Mouse (Mus musculus) kidney, embryonic 16.5 days (tissue): ENCODE data around the gene Zer1. TPM values are rescaled to one million over a fixed set of nuclear protein-coding genes. Genes with fewer than 3 reads are reported as not detected.
A peak's percentile ranks its signal among the peaks of the same experiment; 100 is the strongest.

Experiments
- ATAC-seq: fragments of 200-750 bp; cut with Nextera tagmentation; 2 replicates; pipeline ENCODE4 v1.8.0; 2017; ENCODE audit warnings: moderate TSS enrichment; ENCODE audit not compliant: low FRiP score, low TSS enrichment
- H3K27ac ChIP-seq: fragments of 300-500 bp; sonication (generic); 2 replicates; pipeline ENCODE4 v1.5.1; 2014; ENCODE audit warnings: low read length
- H3K27me3 ChIP-seq: fragments of 300-500 bp; sonication (generic); 2 replicates; pipeline ENCODE4 v1.6.1; 2014; ENCODE audit warnings: low read length, control low read depth, mixed read lengths; ENCODE audit not compliant: insufficient read depth
- H3K36me3 ChIP-seq: fragments of 300-500 bp; sonication (generic); 2 replicates; pipeline ENCODE4 v1.6.1; 2014; ENCODE audit warnings: low read length, control low read depth, mixed read lengths; ENCODE audit not compliant: insufficient read depth
- H3K4me1 ChIP-seq: fragments of 300-500 bp; sonication (generic); 2 replicates; pipeline ENCODE4 v1.6.1; 2014; ENCODE audit warnings: low read length, control low read depth, mixed read lengths; ENCODE audit not compliant: insufficient read depth
- H3K4me2 ChIP-seq: fragments of 300-500 bp; sonication (generic); replicated peaks from 2 replicates; pipeline ENCODE4 v1.6.1; 2014; ENCODE audit warnings: low read depth, low read length
- H3K4me3 ChIP-seq: fragments of 300-500 bp; sonication (generic); 2 replicates; pipeline ENCODE4 v1.5.1; 2014; ENCODE audit warnings: mild to moderate bottlenecking, low read length
- H3K9ac ChIP-seq: fragments of 300-500 bp; sonication (generic); replicated peaks from 2 replicates; pipeline ENCODE4 v1.6.1; 2014; ENCODE audit warnings: low read length
- H3K9me3 ChIP-seq: fragments of 300-500 bp; sonication (generic); 2 replicates; pipeline ENCODE4 v1.6.1; 2016; ENCODE audit warnings: low read length, control low read depth
- WGBS: fragments of 180-500 bp; shearing (Covaris S2); extraction: QIAGEN DNeasy Blood & Tissue Kit; methylation state at CpG from one replicate; pipeline ENCODE4 v1.1.7; 2014; 5-methylcytosine and 5-hydroxymethylcytosine counted together
- polyA plus RNA-seq: library from polyadenylated mRNA; unstranded; fragments of >200 nt; fragmentation: Nextera tagmentation; extraction: Ambion mirVana; gene quantifications from 2 replicates; pipeline ENCODE4 v1.2.1, GENCODE M21; 2015

Zer1 gene
- polyA plus RNA-seq, 1 experiment from 2014 or later, result 5.6 TPM

- no peaks in the 10 kb centered on the region for H3K27me3 ChIP-seq
Observed at GRCm38 (mm10) chr2:30084632-30085031, 39.8 kb downstream of the Zer1 start.

GRCm38 (mm10) chr2:30084113-30084512 is 40.3 kb downstream of the Zer1 start:
- H3K27ac ChIP-seq, result no peak overlapping the region
- H3K9me3 ChIP-seq, result no peaks in the 10 kb centered on the region
- H3K4me2 ChIP-seq, result no peak overlapping the region; the same call in 1 of the 2 replicates
- WGBS, result 40% methylated on average over 5 of the region's 5 CpGs
- H3K4me3 ChIP-seq, result peak overlapping the region; percentile 24; the same call in 1 of the 2 replicates
- H3K4me1 ChIP-seq, result 0 out of 2 replicates have a peak, but pooled peaks cover 4% of the 10 kb centered on the region
- no peaks in the 10 kb centered on the region for H3K36me3 ChIP-seq
- no peaks in the 10 kb centered on the region for H3K27me3 ChIP-seq
- no peak for ATAC-seq
- no peak overlapping the region; the same call in 1 of the 2 replicates for H3K9ac ChIP-seq

More at GRCm38 (mm10) chr2:30084632-30085031, 39.8 kb downstream of the Zer1 start:
- Histone ChIP-seq H3K4me2 (peak overlapping the region; percentile 50), H3K27ac (no peak overlapping the region), H3K36me3 (no peaks in the 10 kb centered on the region), H3K9ac (no peak overlapping the region; the same call in 1 of the 2 replicates), H3K9me3 (no peaks in the 10 kb centered on the region), H3K4me3 (peak overlapping the region; percentile 24), H3K4me1 (0 out of 2 replicates have a peak, but pooled peaks cover 4% of the 10 kb centered on the region)
- no peak; the same call in 1 of the 2 replicates for ATAC-seq
- 15% methylated on average over 12 of the region's 12 CpGs for WGBS

GRCm38 (mm10) chr2:30080181-30080800 is 44.1 kb downstream of the Zer1 start:
- 84% methylated on average over 15 of the region's 15 CpGs for WGBS
- no peak for ATAC-seq
- no peak overlapping the region for H3K27ac ChIP-seq

GRCm38 (mm10) chr2:30078760-30079159 is 45.6 kb downstream of the Zer1 start:
- Histone ChIP-seq H3K27ac (peak overlapping the region; percentile 84), H3K4me3 (peak overlapping the region; percentile 63), H3K4me1 (peaks cover 14% of the 10 kb centered on the region), H3K9me3 (no peaks in the 10 kb centered on the region), H3K9ac (peak overlapping the region; percentile 66), H3K4me2 (peak overlapping the region; percentile 93), H3K27me3 (no peaks in the 10 kb centered on the region), H3K36me3 (peaks cover 4% of the 10 kb centered on the region; the same call in 1 of the 2 replicates)
- ATAC-seq, result no peak
- WGBS, result 69% methylated on average over 4 of the region's 4 CpGs

More at GRCm38 (mm10) chr2:30080181-30080800, 44.1 kb downstream of the Zer1 start:
- H3K4me1 ChIP-seq, result peaks cover 18% of the 10 kb centered on the region
- no peaks in the 10 kb centered on the region for H3K36me3 ChIP-seq
- H3K27me3 ChIP-seq, result no peaks in the 10 kb centered on the region
- no peaks in the 10 kb centered on the region for H3K9me3 ChIP-seq
- no peak overlapping the region for H3K4me2 ChIP-seq
- H3K9ac ChIP-seq, result no peak overlapping the region
- H3K4me3 ChIP-seq, result no peak overlapping the region

GRCm38 (mm10) chr2:30078349-30078712 is 46.1 kb downstream of the Zer1 start:
- no peak; the same call in 1 of the 2 replicates for ATAC-seq
- Histone ChIP-seq H3K4me3 (peak overlapping the region; percentile 63), H3K4me2 (peak overlapping the region; percentile 93), H3K9me3 (no peaks in the 10 kb centered on the region), H3K27me3 (no peaks in the 10 kb centered on the region), H3K4me1 (peaks cover 14% of the 10 kb centered on the region), H3K9ac (peak overlapping the region; percentile 66), H3K36me3 (peaks cover 7% of the 10 kb centered on the region; the same call in 1 of the 2 replicates), H3K27ac (peak overlapping the region; percentile 84)
- 17% methylated on average over 10 of the region's 10 CpGs for WGBS

GRCm38 (mm10) chr2:30077502-30078348 is 46.7 kb downstream of the Zer1 start, which contains the start of gene Pkn3:
Gene Pkn3 (plus strand): TSS chr2:30077684.
- Histone ChIP-seq H3K9me3 (no peaks in the 10 kb centered on the region), H3K27ac (peak within 1 kb of the TSS; percentile 84), H3K4me3 (peak within 1 kb of the TSS; percentile 63), H3K27me3 (no peaks in the 10 kb centered on the region), H3K36me3 (peaks cover 12% of the 10 kb centered on the region), H3K4me2 (peak within 1 kb of the TSS; percentile 93), H3K9ac (peak within 1 kb of the TSS; percentile 66), H3K4me1 (peaks cover 14% of the 10 kb centered on the region)
- 0% methylated on average over 53 of the region's 53 CpGs for WGBS
- peak; percentile 83 for ATAC-seq

- peaks cover 14% of the 10 kb centered on the region for H3K4me1 ChIP-seq
- peaks cover 16% of the 10 kb centered on the region for H3K36me3 ChIP-seq
- no peaks in the 10 kb centered on the region for H3K27me3 ChIP-seq
- H3K9me3 ChIP-seq, result no peaks in the 10 kb centered on the region
- peak; percentile 29 for ATAC-seq
- 68% methylated on average over 6 of the region's 6 CpGs for WGBS
- peak overlapping the region; percentile 93 for H3K4me2 ChIP-seq
- peak overlapping the region; percentile 42; the same call in 1 of the 2 replicates for H3K9ac ChIP-seq
- H3K4me3 ChIP-seq, result peak overlapping the region; percentile 63
- H3K27ac ChIP-seq, result peak overlapping the region; percentile 84
Observed at GRCm38 (mm10) chr2:30076959-30077358, 47.4 kb downstream of the Zer1 start.

GRCm38 (mm10) chr2:30076439-30076838 is 47.9 kb downstream of the Zer1 start:
- no peak for ATAC-seq

GRCm38 (mm10) chr2:30075625-30076024 is 48.8 kb downstream of the Zer1 start:
- H3K27ac ChIP-seq, result no peak overlapping the region
- H3K9ac ChIP-seq, result no peak overlapping the region
- no peak overlapping the region for H3K4me2 ChIP-seq
- H3K4me1 ChIP-seq, result peaks cover 14% of the 10 kb centered on the region
- peaks cover 20% of the 10 kb centered on the region for H3K36me3 ChIP-seq
- ATAC-seq, result no peak
- H3K4me3 ChIP-seq, result no peak overlapping the region
- no peaks in the 10 kb centered on the region for H3K27me3 ChIP-seq
- 39% methylated on average over 3 of the region's 3 CpGs for WGBS
- H3K9me3 ChIP-seq, result no peaks in the 10 kb centered on the region

More at GRCm38 (mm10) chr2:30076439-30076838, 47.9 kb downstream of the Zer1 start:
- no peaks in the 10 kb centered on the region for H3K9me3 ChIP-seq
- H3K36me3 ChIP-seq, result peaks cover 18% of the 10 kb centered on the region
- H3K27ac ChIP-seq, result no peak overlapping the region
- H3K27me3 ChIP-seq, result no peaks in the 10 kb centered on the region
- no peak overlapping the region for H3K4me2 ChIP-seq
- no peak overlapping the region for H3K9ac ChIP-seq
- no peak overlapping the region for H3K4me3 ChIP-seq
- 91% methylated on average over 8 of the region's 9 CpGs for whole genome bisulfite sequencing
- peaks cover 14% of the 10 kb centered on the region for H3K4me1 ChIP-seq
